Mouse (Mus musculus) layer of hippocampus, postnatal 25 days (tissue): ENCODE measurements at regions not wholly inside any gene's neighbourhood (a gene's known extent, or its start where the extent isn't known, plus 50 kb on each side); places are given as distances from the start of the nearest gene placed in this dataset.

ENCODE experiments used
- DNase-seq, 2 experiments: peaks; one replicate each; pipeline ENCODE4 v3.0.0; 2022; ENCODE audit warnings: mixed read lengths in 2 of 2, low spot score in 1 of 2; ENCODE audit errors: extremely low spot score in 1 of 2

DNA sequence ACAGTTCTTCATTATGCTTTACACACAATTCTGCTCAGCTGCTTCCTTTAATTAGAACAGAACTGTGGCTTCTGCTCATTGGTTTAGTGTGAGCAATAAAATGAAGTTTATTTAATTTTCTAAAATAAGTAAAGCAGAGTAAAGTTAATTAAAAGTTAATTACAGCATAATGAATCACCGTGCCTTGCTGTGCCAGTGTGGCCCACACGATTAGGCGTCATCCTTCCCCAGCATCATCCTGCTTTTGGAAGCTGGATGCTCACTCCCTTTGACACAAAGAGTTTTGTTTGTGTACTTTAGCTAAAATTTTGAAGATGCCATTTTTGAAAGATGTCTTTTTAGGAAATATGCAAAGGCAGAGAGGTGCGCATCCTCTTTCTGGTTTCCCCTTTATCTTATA is 316.4 kb downstream of the Tfec start:
- DNase-seq = no peak

DNA sequence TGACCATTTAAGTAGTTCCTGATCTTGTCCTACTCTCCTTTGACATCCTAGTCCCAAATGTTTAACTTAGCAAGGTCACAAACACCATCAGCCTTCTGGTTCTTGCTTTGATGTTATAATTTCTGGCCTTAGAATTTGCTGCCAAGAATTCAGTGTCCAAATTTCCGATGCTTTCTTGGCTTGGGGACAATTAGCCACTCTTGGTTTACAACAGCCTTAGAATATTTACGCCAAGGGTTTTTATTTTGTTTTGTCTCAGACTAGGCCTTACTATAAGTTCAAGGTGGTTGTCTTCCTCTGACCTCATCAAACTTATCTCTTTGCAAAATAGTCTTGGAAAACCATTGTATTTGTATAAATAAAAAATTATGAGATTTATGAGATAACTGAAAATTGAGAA is 322.4 kb downstream of the Tfec start:
- DNase-seq = no peak

DNA sequence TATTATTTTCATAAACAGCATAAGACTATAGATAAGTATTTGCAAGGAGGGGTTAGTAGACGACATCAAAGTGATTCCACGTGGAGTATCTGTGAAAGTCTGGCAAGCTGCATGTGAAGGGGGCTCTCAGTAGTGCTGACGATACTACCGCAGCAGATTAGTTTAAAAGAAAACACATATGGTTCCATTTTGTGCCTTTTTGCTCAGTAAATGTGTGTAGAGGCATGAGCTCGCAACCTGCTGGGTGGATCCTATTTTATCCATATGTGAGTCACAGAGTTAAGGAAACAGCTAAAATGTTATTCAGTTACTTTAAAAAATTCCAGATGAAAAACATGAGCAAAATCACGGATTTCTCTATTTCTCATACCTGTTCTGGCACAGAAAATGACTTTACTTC is 325.4 kb downstream of the Tfec start:
- DNase-seq = no peak

DNA sequence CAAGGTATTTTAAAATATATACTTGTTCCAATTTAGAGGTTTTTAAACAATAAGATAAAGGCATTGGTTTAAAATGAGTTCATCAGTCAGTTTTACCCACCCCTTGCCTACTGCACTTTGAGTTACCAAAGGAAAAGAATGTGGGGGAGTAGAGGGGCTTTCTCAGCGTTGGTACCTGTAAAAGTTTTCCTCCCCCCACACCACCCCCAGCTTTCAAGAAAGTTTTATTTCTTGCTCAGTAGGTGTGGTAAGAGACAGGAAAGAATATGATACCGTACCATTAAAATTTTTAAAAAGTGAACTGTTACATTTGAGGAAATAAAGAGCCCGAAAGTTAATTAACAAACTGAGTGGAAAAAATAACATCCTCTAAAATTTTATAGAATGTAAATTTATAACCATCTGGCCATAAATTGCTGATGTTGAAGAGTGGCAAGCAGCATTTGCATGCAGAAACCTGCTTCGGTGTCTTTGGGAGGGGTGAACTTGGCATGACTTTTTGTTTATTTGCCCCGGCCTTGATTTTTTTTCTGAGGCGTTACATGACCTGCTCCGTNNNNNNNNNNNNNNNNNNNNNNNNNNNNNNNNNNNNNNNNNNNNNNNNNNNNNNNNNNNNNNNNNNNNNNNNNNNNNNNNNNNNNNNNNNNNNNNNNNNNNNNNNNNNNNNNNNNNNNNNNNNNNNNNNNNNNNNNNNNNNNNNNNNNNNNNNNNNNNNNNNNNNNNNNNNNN is 346.1 kb downstream of the Tfec start:
- DNase-seq = no peak

DNA sequence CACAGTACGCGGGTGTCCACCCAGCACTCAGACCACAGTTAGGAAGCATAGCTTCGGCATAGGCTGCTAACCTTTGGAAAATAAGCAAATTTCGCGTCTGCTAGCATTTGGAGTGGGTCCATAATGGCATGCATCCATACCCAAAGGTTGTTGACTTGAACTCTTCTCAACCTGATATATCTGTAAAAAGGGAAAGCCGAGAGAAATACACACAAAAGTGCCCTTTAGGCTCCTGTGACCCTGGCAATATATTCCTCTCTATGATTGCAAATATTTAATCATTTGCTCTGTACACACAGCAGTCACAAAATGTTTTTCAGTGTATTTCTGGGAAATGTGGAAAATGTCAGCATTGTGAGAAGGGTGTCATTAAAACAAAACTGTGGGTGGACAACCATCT is 347.1 kb downstream of the Tfec start:
- no peak for DNase-seq

DNA sequence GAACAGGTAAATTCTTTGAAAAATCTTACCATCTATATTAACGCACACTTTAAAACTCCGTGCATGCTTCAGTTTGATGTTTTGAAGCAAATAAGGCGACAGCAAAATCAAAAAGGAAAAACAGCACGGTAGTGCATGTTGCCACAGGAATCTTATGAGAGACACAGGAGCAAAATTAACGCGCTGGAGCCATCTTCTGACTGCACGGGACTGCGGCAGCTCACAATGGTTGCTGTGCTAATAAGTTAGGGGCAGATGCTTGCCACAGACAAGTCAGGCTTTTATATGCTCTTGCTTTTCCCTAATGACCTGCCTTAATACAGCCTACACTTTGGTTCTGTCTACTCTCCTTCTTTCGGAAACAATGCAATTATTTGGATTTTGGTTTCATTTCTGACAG is 347.8 kb downstream of the Tfec start:
- DNase-seq = peak in 1 of 2 experiments; percentile 34

DNA sequence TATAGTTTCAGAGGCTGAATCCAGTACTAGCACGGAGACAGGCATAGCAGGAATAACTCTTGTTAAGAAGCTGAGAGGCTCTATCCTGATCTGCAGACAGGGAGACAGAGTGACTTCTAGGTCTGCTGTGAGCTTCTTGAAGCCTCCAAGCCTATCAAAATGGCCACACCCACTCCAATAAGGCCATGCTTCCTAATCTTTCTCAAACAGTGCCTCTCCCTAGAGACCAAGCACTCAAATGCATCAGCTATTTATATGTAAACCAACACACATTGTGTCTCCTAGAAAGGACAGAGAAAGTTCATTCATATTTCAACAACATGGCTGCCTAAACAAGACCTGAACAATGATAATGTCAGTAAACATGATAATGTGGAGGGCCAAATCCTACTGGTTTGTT is 384.2 kb downstream of the Tfec start:
- DNase-seq = no peak

DNA sequence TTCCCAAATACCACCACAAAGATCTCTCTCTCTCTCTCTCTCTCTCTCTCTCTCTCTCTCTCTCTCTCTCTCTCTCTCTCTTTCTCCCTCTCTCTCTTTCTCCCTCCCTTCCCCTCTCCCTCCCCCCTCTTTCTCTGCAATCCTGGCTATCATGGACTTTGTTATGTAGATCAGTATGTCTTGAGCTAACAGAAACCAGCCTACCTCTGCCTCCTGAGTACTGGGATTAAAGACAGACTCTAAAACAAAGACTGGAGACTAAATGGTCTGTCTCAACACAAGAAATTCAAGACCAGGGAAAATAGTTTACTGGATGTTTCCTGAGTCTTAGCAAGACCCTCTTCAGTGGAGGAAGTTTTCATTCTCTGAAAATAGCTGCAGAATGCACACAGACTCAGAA is 384.7 kb downstream of the Tfec start:
- no peak for DNase-seq

- no peak for DNase-seq
Measured at GRCm38 (mm10) chr6:16503836-16504235, 394.4 kb downstream of the Tfec start.

DNA sequence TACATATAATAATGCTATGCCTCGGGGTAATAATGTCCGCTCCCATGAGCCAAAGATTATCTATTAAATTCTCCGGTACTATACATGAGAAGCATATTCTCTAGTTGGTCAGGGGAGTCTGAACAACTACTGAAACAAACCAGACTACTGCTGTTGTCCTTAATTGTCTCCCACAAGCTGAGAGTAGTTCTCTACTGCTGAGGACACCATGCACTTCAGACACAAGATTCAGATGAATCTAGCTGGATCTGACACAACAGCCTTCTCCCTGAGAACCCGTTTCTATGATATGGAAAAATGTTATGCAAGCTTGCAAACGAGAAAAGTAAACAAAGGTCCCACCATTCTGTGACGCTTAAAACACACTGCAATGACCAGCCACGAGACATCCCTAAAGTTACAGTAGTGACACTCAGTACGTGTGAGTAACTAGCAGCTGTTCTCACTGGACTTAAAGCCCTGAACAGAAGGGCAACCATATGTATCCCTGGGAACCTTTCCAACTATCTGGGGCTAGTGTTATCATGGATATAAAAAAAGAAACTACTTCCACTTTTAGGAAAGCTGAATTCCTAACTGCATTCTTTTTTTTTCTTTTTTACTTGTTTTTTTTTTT is 411.1 kb downstream of the Tfec start:
- peak in 1 of 2 experiments; percentile 5 for DNase-seq

GRCm38 (mm10) chr6:16483295-16483694 is 414.9 kb downstream of the Tfec start:
- DNase-seq = no peak

DNA sequence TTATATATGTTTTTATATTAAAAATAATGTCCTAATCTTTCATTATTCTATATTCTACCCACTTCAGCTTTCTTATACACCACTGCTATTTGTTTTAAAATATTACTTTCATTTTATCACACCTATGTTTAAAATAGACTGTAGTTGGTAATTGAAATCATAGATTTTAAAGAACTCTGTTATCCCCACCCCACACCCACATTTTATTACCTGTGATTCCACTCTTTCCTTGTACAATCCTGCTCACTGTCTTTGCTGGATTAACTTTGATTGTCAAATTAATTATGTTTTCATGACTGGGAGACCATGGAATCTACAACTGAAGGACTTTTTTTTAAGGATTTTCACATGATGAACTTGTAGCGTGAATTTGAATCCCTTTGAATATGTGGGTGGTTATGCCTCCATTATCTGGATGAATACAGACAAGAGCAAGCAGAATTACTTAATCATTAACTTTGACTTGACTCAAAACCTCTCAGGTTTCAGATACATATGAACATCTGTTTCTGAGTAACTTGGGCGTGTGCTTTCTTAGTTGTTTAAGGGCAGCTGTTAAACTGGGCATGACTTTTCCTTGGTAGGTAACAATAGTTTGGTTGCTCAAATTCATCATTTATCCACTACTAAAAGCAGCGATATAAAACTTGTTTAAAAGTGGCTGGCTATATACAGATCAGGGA is 429.4 kb downstream of the Tfec start:
- DNase-seq = no peak

- DNase-seq = no peak
Measured at GRCm38 (mm10) chr6:16458279-16458678, 440.0 kb downstream of the Tfec start.
